In genomic region chr1:59311292-59311885, GRCm38 (mm10) we compare ENCODE assay signal across 22 mouse cellular contexts. TPM values are rescaled to one million over a fixed set of nuclear protein-coding genes. Genes with fewer than 3 reads are reported as not detected.
A peak's percentile ranks its signal among the peaks of the same experiment; 100 is the strongest.
DNase-seq lines count a peak whose midpoint lies in the region; ATAC-seq and TF ChIP-seq lines count a peak whose summit lies in the region.
"Had no signal": no experiment of that assay in that cellular context is flagged by ENCODE, and none has a peak within 500 bp of the region (broad histone marks: within the 10 kb centered on the region; RNA-seq: fewer than 3 reads in every experiment).

No protein-coding gene starts in this region.

- H3K27me3 ChIP-seq in hindbrain, postnatal 0 days (ENCODE audit: insufficient read depth, low read length) = no peaks in the 10 kb centered on the region
- 0 out of 2 replicates have a peak, but pooled peaks cover 6% of the 10 kb centered on the region for H3K27me3 ChIP-seq in hindbrain, embryonic 13.5 days
- no peaks in the 10 kb centered on the region for H3K27me3 ChIP-seq in lung, postnatal 0 days (replicated peaks; ENCODE audit: insufficient read depth, low read length)
- H3K27me3 ChIP-seq: limb, embryonic 12.5 days; liver, embryonic 15.5 days; neural tube, embryonic 13.5 days had no signal

- H3K9ac ChIP-seq in hindbrain, postnatal 0 days (replicated peaks; ENCODE audit: low read length) = no peak overlapping the region
- no peak overlapping the region for H3K9ac ChIP-seq in hindbrain, embryonic 13.5 days
- no peak overlapping the region for H3K9ac ChIP-seq in lung, postnatal 0 days (replicated peaks; ENCODE audit: low read depth)
- H3K9ac ChIP-seq: forebrain, embryonic 12.5 days; limb, embryonic 12.5 days; liver, embryonic 15.5 days; neural tube, embryonic 13.5 days had no signal

- peak overlapping the region; percentile 77; the same call in 1 of the 2 replicates for H3K27ac ChIP-seq in hindbrain, postnatal 0 days
- H3K27ac ChIP-seq in hindbrain, embryonic 13.5 days = no peak overlapping the region
- no peak overlapping the region for H3K27ac ChIP-seq in lung, postnatal 0 days (ENCODE audit: low read length)
- H3K27ac ChIP-seq: forebrain, embryonic 12.5 days; limb, embryonic 12.5 days; liver, embryonic 15.5 days; macrophage; neural tube, embryonic 13.5 days had no signal

- no peaks in the 10 kb centered on the region for H3K36me3 ChIP-seq in hindbrain, postnatal 0 days (ENCODE audit: insufficient read depth, low read length)
- H3K36me3 ChIP-seq in hindbrain, embryonic 13.5 days = no peaks in the 10 kb centered on the region
- H3K36me3 ChIP-seq in lung, postnatal 0 days (ENCODE audit: insufficient read depth, low read length) = no peaks in the 10 kb centered on the region
- H3K36me3 ChIP-seq: forebrain, embryonic 12.5 days; limb, embryonic 12.5 days; liver, embryonic 15.5 days; neural tube, embryonic 13.5 days had no signal

- H3K4me3 ChIP-seq in hindbrain, postnatal 0 days (ENCODE audit: low read length) = no peak overlapping the region
- H3K4me3 ChIP-seq in hindbrain, embryonic 13.5 days = no peak overlapping the region
- H3K4me3 ChIP-seq in lung, postnatal 0 days (ENCODE audit: low read depth, low read length) = no peak overlapping the region
- no peak overlapping the region for H3K4me3 ChIP-seq in lung, adult 2 months (replicated peaks; ENCODE audit: extremely low read depth, low read depth, low read length)
- H3K4me3 ChIP-seq: forebrain, embryonic 12.5 days; limb, embryonic 12.5 days; liver, embryonic 15.5 days; neural tube, embryonic 13.5 days had no signal

- H3K4me1 ChIP-seq in hindbrain, postnatal 0 days (ENCODE audit: insufficient read depth, low read length) = peaks cover 6% of the 10 kb centered on the region; the same call in 1 of the 2 replicates
- H3K4me1 ChIP-seq in hindbrain, embryonic 13.5 days (replicated peaks) = peaks cover 50% of the 10 kb centered on the region
- H3K4me1 ChIP-seq in lung, postnatal 0 days (ENCODE audit: insufficient read depth, low read depth, low read length) = no peaks in the 10 kb centered on the region
- H3K4me1 ChIP-seq in lung, adult 2 months (ENCODE audit: control insufficient read depth, insufficient read depth, low read length) = no peaks in the 10 kb centered on the region

- no peaks in the 10 kb centered on the region for H3K9me3 ChIP-seq in hindbrain, postnatal 0 days (ENCODE audit: low read length)
- H3K9me3 ChIP-seq in hindbrain, embryonic 13.5 days = no peaks in the 10 kb centered on the region
- no peaks in the 10 kb centered on the region for H3K9me3 ChIP-seq in lung, postnatal 0 days (ENCODE audit: low read length)
- H3K9me3 ChIP-seq: forebrain, embryonic 12.5 days; limb, embryonic 12.5 days; liver, embryonic 15.5 days; neural tube, embryonic 13.5 days had no signal

- H3K4me2 ChIP-seq in hindbrain, postnatal 0 days (ENCODE audit: low read depth, low read length) = no peak overlapping the region
- no peak overlapping the region for H3K4me2 ChIP-seq in hindbrain, embryonic 13.5 days
- no peak overlapping the region for H3K4me2 ChIP-seq in lung, postnatal 0 days (replicated peaks; ENCODE audit: low read depth, low read length)
- H3K4me2 ChIP-seq: forebrain, embryonic 12.5 days; limb, embryonic 12.5 days; liver, embryonic 15.5 days; neural tube, embryonic 13.5 days had no signal

- DNase-seq in cerebellum, postnatal 14 days = peak; percentile 38 to 62
- peak; percentile 62 for DNase-seq in hindbrain, postnatal 0 days (ENCODE audit: low spot score)
- DNase-seq in lung, postnatal 0 days (ENCODE audit: low spot score) = peak; percentile 18
- no peak for DNase-seq in lung, adult 2 months
- peak; percentile 56 for DNase-seq in brain, adult 2 months (ENCODE audit: low read depth, low spot score)
- DNase-seq in urinary bladder, adult 18-20 months (ENCODE audit: low spot score in 2 of 2) = no peak
- DNase-seq: adrenal gland, adult 2 months; B cell, adult 2 months; heart, postnatal 14 days; kidney, adult 11 months; kidney, postnatal 4 days; layer of hippocampus, postnatal 36 days; retina, postnatal 1 day had no signal

- TF ChIP-seq CTCF in hindbrain, postnatal 0 days (IDR thresholded peaks at IDR 0.05; ENCODE audit: low read depth) = peak; percentile 70
- peak; percentile 56 for TF ChIP-seq CTCF in lung, postnatal 0 days (IDR thresholded peaks at IDR 0.05)
- no peak for TF ChIP-seq CTCF in lung, adult 2 months (IDR thresholded peaks at IDR 0.05; ENCODE audit: insufficient read depth, low read length)

- TF ChIP-seq POLR2A in lung, adult 2 months (IDR thresholded peaks at IDR 0.05; ENCODE audit: borderline replicate concordance, extremely low read depth, low read depth, low read length) = no peak

- TF ChIP-seq EP300 in lung, postnatal 0 days (IDR thresholded peaks at IDR 0.05) = no peak

- no peak for ATAC-seq in cerebellum, adult (ENCODE audit: insufficient number of reproducible peaks, low FRiP score, low TSS enrichment)
- no peak for ATAC-seq in hindbrain, postnatal 0 days
- no peak for ATAC-seq in hindbrain, embryonic 13.5 days (ENCODE audit: low FRiP score)
- ATAC-seq in lung, postnatal 0 days = no peak

- WGBS in hindbrain, postnatal 0 days = 38% methylated on average over 5 of the region's 5 CpGs
- WGBS in hindbrain, embryonic 13.5 days = 58% methylated on average over 5 of the region's 5 CpGs
- 67% methylated on average over 5 of the region's 5 CpGs for WGBS in lung, postnatal 0 days
- WGBS in lung, adult 2 months = 71% methylated on average over 5 of the region's 5 CpGs

RNA-seq across cellular contexts. Expression of gene Cdk15, which starts 54.7 kb away (rescaled TPM):
- total RNA-seq in hindbrain, postnatal 0 days (2014; rRNA removed) = 1.3 TPM in 2 replicates
- 1.5 and 1.8 TPM in 2 replicates for polyA plus RNA-seq in hindbrain, postnatal 0 days (2015; fragmentation: Nextera tagmentation; extraction: Ambion mirVana)
- 0.78 and 1.1 TPM in 2 replicates for polyA plus RNA-seq in hindbrain, embryonic 13.5 days (2015; fragmentation: Nextera tagmentation; extraction: Ambion mirVana)
- 0.13 and 0.35 TPM in 2 replicates for polyA plus RNA-seq in lung, postnatal 0 days (2015; fragmentation: Nextera tagmentation; extraction: Ambion mirVana)
- polyA plus RNA-seq in lung, adult 2 months (2012; rRNA removed) = 0.07 TPM in 1 of 2 replicates, not detected in the other
- total RNA-seq: adrenal gland, adult 2 months had no signal
- polyA plus RNA-seq: adrenal gland, adult 2 months; limb, embryonic 12.5 days; liver, embryonic 15.5 days; small intestine, adult 2 months; stomach, embryonic 14.5 days had no signal

Comparison
In these comparisons a context has a peak if more than half of its experiments do, and no peak if none do; other contexts are left out.
1. DNase-seq: peak in cerebellum, postnatal 14 days (2 of 2), hindbrain, postnatal 0 days (single experiment), lung, postnatal 0 days (single experiment) and brain, adult 2 months (single experiment); none in lung, adult 2 months (single experiment) and urinary bladder, adult 18-20 months (0 of 2).